Mouse (Mus musculus): ENCODE results near the gene Mapk10.

- TF ChIP-seq CTCF (IDR thresholded peaks at IDR 0.05; ENCODE audit: low read depth) = peak; percentile 37; the same call in 1 of the 2 replicates
- no peak for TF ChIP-seq EP300 (IDR thresholded peaks at IDR 0.05; ENCODE audit: low read depth)
Measured at GRCm38 (mm10) chr5:103132814-103133213, 78.3 kb downstream of the Mapk10 start.

All from heart, postnatal 0 days (tissue).